Mouse (Mus musculus) lung, postnatal 36 days (tissue): ENCODE data around the gene Rab37.
A peak's percentile ranks its signal among the peaks of the same experiment; 100 is the strongest.

ENCODE experiments used
- DNase-seq: peaks from one replicate; pipeline ENCODE4 v3.0.0; 2022; ENCODE audit warnings: mixed read lengths

Gene Rab37

DNA sequence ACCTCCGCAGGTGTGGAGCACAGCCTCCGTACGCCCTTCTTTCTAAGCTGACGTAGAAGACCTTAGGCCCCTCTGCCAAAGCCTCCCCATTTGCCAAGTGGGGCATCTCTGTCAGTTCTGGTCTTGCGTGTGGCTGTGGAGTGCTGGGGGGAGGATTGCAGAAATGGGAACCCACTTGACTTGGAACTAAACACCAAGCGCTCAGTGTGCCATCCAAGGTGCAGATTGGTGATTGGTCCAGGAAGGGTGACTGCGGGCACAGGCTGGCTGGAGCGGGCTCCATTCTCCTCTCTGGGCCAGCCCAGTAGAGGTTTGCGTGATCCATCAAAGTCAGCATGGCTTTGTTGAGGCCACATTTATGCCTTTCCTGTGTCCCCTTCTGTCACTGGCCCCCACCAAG lies 111.5 kb downstream of the Rab37 start:
- no peak for DNase-seq

DNA sequence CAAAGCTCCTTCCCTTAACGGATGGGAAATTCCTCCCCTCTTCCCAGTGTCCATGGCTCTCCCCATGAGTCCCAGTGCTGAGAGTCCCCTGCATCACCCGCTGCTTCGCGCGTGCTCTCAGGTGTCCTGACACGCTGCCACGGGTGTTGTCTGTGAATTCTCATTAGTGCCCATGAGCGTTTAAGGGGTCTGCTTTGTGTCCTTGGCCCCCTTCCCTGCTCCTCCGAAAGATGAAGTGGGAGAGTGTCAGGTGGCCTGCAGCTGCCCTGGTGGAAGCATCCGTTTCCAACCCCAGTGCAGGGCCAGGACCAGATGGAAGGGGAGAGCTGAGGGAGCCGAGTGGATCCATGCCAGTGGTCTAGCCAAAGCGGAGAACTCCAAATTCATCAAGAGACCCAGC lies 116.9 kb downstream of the Rab37 start:
- no peak for DNase-seq

DNA sequence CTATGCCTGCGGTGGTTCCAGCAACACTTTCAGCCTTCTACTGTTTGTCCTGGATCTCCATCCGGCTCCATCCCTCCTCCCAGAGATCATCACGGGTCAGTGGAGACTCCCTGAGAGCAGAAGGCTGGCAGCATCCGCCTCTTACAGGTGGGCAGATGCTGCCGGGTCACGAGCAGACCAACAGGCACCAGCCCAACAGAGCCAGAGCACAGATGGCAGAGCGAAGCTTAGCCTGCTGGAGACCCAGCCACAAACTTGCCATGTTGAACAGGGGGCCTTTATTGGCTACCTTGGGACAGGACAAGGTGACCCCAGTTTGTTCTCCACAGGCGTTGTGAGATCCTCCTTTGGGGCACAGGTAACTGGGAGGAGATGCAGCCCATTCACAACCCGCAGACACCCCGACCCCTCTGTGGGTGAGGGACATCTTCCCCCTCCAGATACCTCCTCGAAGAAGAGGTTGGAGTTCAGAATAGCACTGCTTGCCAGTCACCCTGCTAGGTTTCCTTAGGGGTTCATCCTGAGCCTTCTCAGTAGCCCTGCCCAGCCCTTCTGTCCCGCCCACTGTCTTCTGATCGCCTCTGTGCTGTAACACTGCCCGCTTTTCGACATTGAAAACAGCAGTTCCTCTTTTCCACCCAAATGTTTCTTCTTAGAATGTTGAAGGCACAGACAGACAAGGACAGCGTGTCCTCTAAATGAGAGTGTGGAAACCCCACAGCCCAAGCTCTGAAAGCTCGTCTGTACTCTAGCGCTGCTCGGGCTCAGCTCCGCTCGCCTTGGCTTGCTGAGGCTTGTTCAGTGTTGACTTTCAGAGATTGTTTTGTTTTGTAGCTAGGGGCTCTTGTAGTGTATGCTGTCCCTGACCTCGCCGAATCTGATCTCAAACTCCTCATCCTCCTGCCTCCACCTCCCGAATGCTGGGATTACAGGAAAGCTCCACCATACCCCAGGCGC lies 117.8 kb downstream of the Rab37 start:
- peak; percentile 56 for DNase-seq

DNA sequence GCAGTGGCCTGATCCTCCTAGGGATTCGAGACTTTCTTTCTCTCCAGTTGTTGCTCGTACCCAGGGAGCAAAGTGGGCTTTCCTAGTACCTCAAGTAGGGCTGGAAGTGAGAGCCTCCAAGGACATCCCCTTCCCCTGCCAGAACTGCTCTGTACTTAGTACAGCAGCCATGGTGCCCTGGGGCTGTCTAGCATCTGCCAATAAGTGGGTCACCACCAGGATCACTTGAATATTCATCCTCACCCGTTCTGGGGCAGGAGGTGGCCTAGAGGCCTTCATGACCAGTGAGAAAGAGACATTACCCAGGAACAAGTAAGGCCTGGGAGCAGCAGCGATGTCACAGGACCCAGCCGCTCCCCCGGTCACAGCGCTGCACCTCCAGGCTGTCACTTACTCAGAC lies 118.7 kb downstream of the Rab37 start:
- DNase-seq: no peak
